Mouse (Mus musculus): ENCODE results near the gene Fam198b.

DNA sequence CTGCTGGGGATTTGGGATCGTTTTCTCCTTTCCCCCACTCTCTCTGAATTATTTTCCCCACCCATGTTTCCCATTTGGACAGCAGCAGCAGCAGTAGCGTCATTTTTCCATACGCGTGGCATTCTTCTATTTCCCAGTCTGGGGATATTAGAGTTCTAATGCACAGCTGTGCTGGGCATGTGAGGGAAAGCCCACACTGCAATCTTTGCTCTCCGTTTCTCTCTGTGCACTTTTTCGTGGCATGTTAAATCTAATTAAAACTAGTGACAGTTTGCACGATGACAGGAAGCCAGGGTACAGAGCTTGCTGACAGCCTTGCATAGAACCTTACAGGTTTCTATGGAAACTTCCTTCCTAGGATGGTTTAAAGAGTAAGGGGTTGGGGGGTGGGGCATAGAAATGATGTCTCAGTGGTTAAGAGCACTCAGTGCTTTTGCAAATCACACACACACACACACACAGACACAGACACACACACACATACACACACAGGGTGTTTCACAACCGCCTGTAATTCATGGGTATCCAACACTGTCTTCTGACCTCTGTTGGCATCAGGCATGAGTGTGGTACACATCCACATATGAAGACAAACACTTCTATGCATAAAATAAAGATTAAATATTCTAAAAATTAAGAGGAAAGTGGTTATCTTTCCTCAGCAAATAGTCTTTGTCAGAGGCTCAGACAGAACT, 3.0 kb downstream of the Fam198b start:
- no peak for TF ChIP-seq CTCF (IDR thresholded peaks at IDR 0.05; ENCODE audit: control insufficient read depth, insufficient read depth, insufficient read length)
- TF ChIP-seq MAX (IDR thresholded peaks at IDR 0.05): no peak
- no peak for TF ChIP-seq MYOD1 (IDR thresholded peaks at IDR 0.05; ENCODE audit: control insufficient read depth, insufficient read length, low read depth)
- TF ChIP-seq FOSL1 (IDR thresholded peaks at IDR 0.05; ENCODE audit: insufficient read depth, low read length, poor library complexity, severe bottlenecking): no peak
